Mouse (Mus musculus): ENCODE data around the gene Map3k5. TPM values are rescaled to one million over a fixed set of nuclear protein-coding genes. Genes with fewer than 3 reads are reported as not detected.
A peak's percentile ranks its signal among the peaks of the same experiment; 100 is the strongest.
"Not testable (repeated sequence)": the region's sequence is repeated elsewhere in the genome, so short reads cannot be mapped to it uniquely, and the experiment has no call there.

Gene Map3k5
- polyA plus RNA-seq, 1 experiment: 12.1 TPM

- Histone ChIP-seq H3K4me3 (replicated peaks; ENCODE audit: insufficient read depth, low read depth, low read length) (no peak overlapping the region), H3K4me1 (ENCODE audit: control insufficient read depth, insufficient read depth, low read length) (peaks cover 14% of the 10 kb centered on the region), H3K27ac (ENCODE audit: insufficient read depth, low read length) (no peak overlapping the region), H3K27me3 (ENCODE audit: control insufficient read depth, insufficient read depth, low read length) (no peaks in the 10 kb centered on the region)
- 56% methylated on average over 14 of the region's 14 CpGs for WGBS
- TF ChIP-seq POLR2A (IDR thresholded peaks at IDR 0.05; ENCODE audit: borderline replicate concordance, insufficient read depth, low read length) (no peak), CTCF (IDR thresholded peaks at IDR 0.05; ENCODE audit: borderline replicate concordance, insufficient read depth, low read depth, low read length) (no peak)
- no peak for DNase-seq
These were observed 35.7 kb downstream of the Map3k5 start for GRCm38 (mm10) chr10:19969831-19970460.

- not testable (repeated sequence) for H3K27ac ChIP-seq (ENCODE audit: insufficient read depth, low read length); H3K4me3 ChIP-seq (replicated peaks; ENCODE audit: insufficient read depth, low read depth, low read length); DNase-seq; H3K27me3 ChIP-seq (ENCODE audit: control insufficient read depth, insufficient read depth, low read length)
- H3K4me1 ChIP-seq (ENCODE audit: control insufficient read depth, insufficient read depth, low read length): peaks cover 18% of the 10 kb centered on the region
- 52% methylated on average over 6 of the region's 7 CpGs for WGBS
These were observed 37.2 kb downstream of the Map3k5 start for GRCm38 (mm10) chr10:19971491-19971890.

GRCm38 (mm10) chr10:19973321-19974108 lies 39.2 kb downstream of the Map3k5 start:
- Histone ChIP-seq H3K4me1 (ENCODE audit: control insufficient read depth, insufficient read depth, low read length) (peaks cover 13% of the 10 kb centered on the region), H3K27ac (ENCODE audit: insufficient read depth, low read length) (no peak overlapping the region), H3K27me3 (ENCODE audit: control insufficient read depth, insufficient read depth, low read length) (no peaks in the 10 kb centered on the region), H3K4me3 (replicated peaks; ENCODE audit: insufficient read depth, low read depth, low read length) (no peak overlapping the region)
- TF ChIP-seq CTCF (IDR thresholded peaks at IDR 0.05; ENCODE audit: borderline replicate concordance, insufficient read depth, low read depth, low read length): no peak
- TF ChIP-seq POLR2A (IDR thresholded peaks at IDR 0.05; ENCODE audit: borderline replicate concordance, insufficient read depth, low read length): no peak
- WGBS: 81% methylated on average over 12 of the region's 12 CpGs
- DNase-seq: no peak

- WGBS: 82% methylated on average over 3 of the region's 3 CpGs
- no peak for DNase-seq
- H3K27ac ChIP-seq (ENCODE audit: insufficient read depth, low read length): no peak overlapping the region
- TF ChIP-seq CTCF (IDR thresholded peaks at IDR 0.05; ENCODE audit: borderline replicate concordance, insufficient read depth, low read depth, low read length) (peak; percentile 23; the same call in 1 of the 2 replicates), POLR2A (IDR thresholded peaks at IDR 0.05; ENCODE audit: borderline replicate concordance, insufficient read depth, low read length) (no peak)
- H3K4me3 ChIP-seq (replicated peaks; ENCODE audit: insufficient read depth, low read depth, low read length): no peak overlapping the region
- no peaks in the 10 kb centered on the region for H3K27me3 ChIP-seq (ENCODE audit: control insufficient read depth, insufficient read depth, low read length)
- peaks cover 8% of the 10 kb centered on the region; the same call in 1 of the 2 replicates for H3K4me1 ChIP-seq (ENCODE audit: control insufficient read depth, insufficient read depth, low read length)
These were observed 43.3 kb downstream of the Map3k5 start for GRCm38 (mm10) chr10:19977557-19977956.

GRCm38 (mm10) chr10:19978662-19979199 lies 44.5 kb downstream of the Map3k5 start:
- WGBS: 96% methylated on average over 5 of the region's 5 CpGs
- no peak overlapping the region for H3K27ac ChIP-seq (ENCODE audit: insufficient read depth, low read length)
- H3K4me1 ChIP-seq (ENCODE audit: control insufficient read depth, insufficient read depth, low read length): peaks cover 8% of the 10 kb centered on the region; the same call in 1 of the 2 replicates
- H3K4me3 ChIP-seq (replicated peaks; ENCODE audit: insufficient read depth, low read depth, low read length): no peak overlapping the region
- no peaks in the 10 kb centered on the region for H3K27me3 ChIP-seq (ENCODE audit: control insufficient read depth, insufficient read depth, low read length)
- TF ChIP-seq POLR2A (IDR thresholded peaks at IDR 0.05; ENCODE audit: borderline replicate concordance, insufficient read depth, low read length): no peak
- no peak for TF ChIP-seq CTCF (IDR thresholded peaks at IDR 0.05; ENCODE audit: borderline replicate concordance, insufficient read depth, low read depth, low read length)
- no peak for DNase-seq

- H3K27ac ChIP-seq (ENCODE audit: insufficient read depth, low read length): no peak overlapping the region
- WGBS: 43% methylated on average over 9 of the region's 9 CpGs
- H3K27me3 ChIP-seq (ENCODE audit: control insufficient read depth, insufficient read depth, low read length): no peaks in the 10 kb centered on the region; the same call in 1 of the 2 replicates
- no peak for DNase-seq
- no peak for TF ChIP-seq CTCF (IDR thresholded peaks at IDR 0.05; ENCODE audit: borderline replicate concordance, insufficient read depth, low read depth, low read length)
- TF ChIP-seq POLR2A (IDR thresholded peaks at IDR 0.05; ENCODE audit: borderline replicate concordance, insufficient read depth, low read length): no peak
- peaks cover 10% of the 10 kb centered on the region; the same call in 1 of the 2 replicates for H3K4me1 ChIP-seq (ENCODE audit: control insufficient read depth, insufficient read depth, low read length)
- no peak overlapping the region for H3K4me3 ChIP-seq (replicated peaks; ENCODE audit: insufficient read depth, low read depth, low read length)
These were observed 53.5 kb downstream of the Map3k5 start for GRCm38 (mm10) chr10:19987736-19988135.

GRCm38 (mm10) chr10:19989986-19990385 lies 55.7 kb downstream of the Map3k5 start:
- H3K27ac ChIP-seq (ENCODE audit: insufficient read depth, low read length): no peak overlapping the region
- H3K4me1 ChIP-seq (ENCODE audit: control insufficient read depth, insufficient read depth, low read length): peaks cover 15% of the 10 kb centered on the region
- no peak for TF ChIP-seq POLR2A (IDR thresholded peaks at IDR 0.05; ENCODE audit: borderline replicate concordance, insufficient read depth, low read length)
- TF ChIP-seq CTCF (IDR thresholded peaks at IDR 0.05; ENCODE audit: borderline replicate concordance, insufficient read depth, low read depth, low read length): no peak
- no peaks in the 10 kb centered on the region; the same call in 1 of the 2 replicates for H3K27me3 ChIP-seq (ENCODE audit: control insufficient read depth, insufficient read depth, low read length)
- H3K4me3 ChIP-seq (replicated peaks; ENCODE audit: insufficient read depth, low read depth, low read length): no peak overlapping the region
- WGBS: 97% methylated on average over 6 of the region's 6 CpGs
- no peak for DNase-seq

All from cerebellum, adult 2 months (tissue).